Mouse (Mus musculus) embryonic facial prominence, embryonic 11.5 days (tissue): ENCODE measurements around the gene Zp2. TPM values are rescaled to one million over a fixed set of nuclear protein-coding genes. Genes with fewer than 3 reads are reported as not detected.

ENCODE experiments used
- ATAC-seq: fragments of 200-750 bp; cut with Nextera tagmentation; replicated peaks from 2 replicates; pipeline ENCODE4 v1.8.0; 2017; ENCODE audit warnings: low read depth; ENCODE audit not compliant: insufficient number of reproducible peaks, low FRiP score, low TSS enrichment
- DNase-seq: peaks from one replicate; pipeline ENCODE4 v3.0.0-alpha.2; 2015; ENCODE audit warnings: low spot score
- H3K27ac ChIP-seq: fragments of 300-500 bp; sonication (generic); replicated peaks from 2 replicates; pipeline ENCODE4 v1.5.1; 2014; ENCODE audit warnings: mild to moderate bottlenecking, low read depth, low read length, control low read depth
- H3K27me3 ChIP-seq: fragments of 300-500 bp; sonication (generic); 2 replicates; pipeline ENCODE4 v1.6.1; 2014; ENCODE audit warnings: mild to moderate bottlenecking, low read length, moderate library complexity, mixed read lengths; ENCODE audit not compliant: control insufficient read depth, insufficient read depth
- H3K36me3 ChIP-seq: fragments of 300-500 bp; sonication (generic); replicated peaks from 2 replicates; pipeline ENCODE4 v1.6.1; 2014; ENCODE audit warnings: low read depth, mild to moderate bottlenecking, low read length, moderate library complexity, mixed read lengths; ENCODE audit not compliant: control insufficient read depth, insufficient read depth
- H3K4me1 ChIP-seq: fragments of 300-500 bp; sonication (generic); 2 replicates; pipeline ENCODE4 v1.6.1; 2014; ENCODE audit warnings: low read length, mixed read lengths; ENCODE audit not compliant: control insufficient read depth, insufficient read depth
- H3K4me2 ChIP-seq: fragments of 300-500 bp; sonication (generic); 2 replicates; pipeline ENCODE4 v1.6.1; 2014; ENCODE audit warnings: low read depth, mild to moderate bottlenecking, control low read depth, low read length, moderate library complexity
- H3K4me3 ChIP-seq: fragments of 300-500 bp; sonication (generic); 2 replicates; pipeline ENCODE4 v1.5.1; 2014; ENCODE audit warnings: low read depth, low read length, control low read depth
- H3K9ac ChIP-seq: fragments of 300-500 bp; sonication (generic); replicated peaks from 2 replicates; pipeline ENCODE4 v1.6.1; 2014; ENCODE audit warnings: mild to moderate bottlenecking, control low read depth, low read length
- H3K9me3 ChIP-seq: fragments of 300-500 bp; sonication (generic); replicated peaks from 2 replicates; pipeline ENCODE4 v1.6.1; 2016; ENCODE audit warnings: mild to moderate bottlenecking, low read length, inconsistent platforms, mixed read lengths; ENCODE audit not compliant: control insufficient read depth
- WGBS: fragments of 180-500 bp; shearing (Covaris S2); extraction: QIAGEN DNeasy Blood & Tissue Kit; methylation state at CpG from one replicate; pipeline ENCODE4 v1.1.7; 2014; 5-methylcytosine and 5-hydroxymethylcytosine counted together
- polyA plus RNA-seq: library from polyadenylated mRNA; unstranded; fragments of >200 nt; fragmentation: Nextera tagmentation; extraction: Ambion mirVana; gene quantifications from 2 replicates; pipeline ENCODE4 v1.2.1, GENCODE M21; 2014

Zp2 gene
- polyA plus RNA-seq, 1 experiment from 2014 or later: not detected

DNA sequence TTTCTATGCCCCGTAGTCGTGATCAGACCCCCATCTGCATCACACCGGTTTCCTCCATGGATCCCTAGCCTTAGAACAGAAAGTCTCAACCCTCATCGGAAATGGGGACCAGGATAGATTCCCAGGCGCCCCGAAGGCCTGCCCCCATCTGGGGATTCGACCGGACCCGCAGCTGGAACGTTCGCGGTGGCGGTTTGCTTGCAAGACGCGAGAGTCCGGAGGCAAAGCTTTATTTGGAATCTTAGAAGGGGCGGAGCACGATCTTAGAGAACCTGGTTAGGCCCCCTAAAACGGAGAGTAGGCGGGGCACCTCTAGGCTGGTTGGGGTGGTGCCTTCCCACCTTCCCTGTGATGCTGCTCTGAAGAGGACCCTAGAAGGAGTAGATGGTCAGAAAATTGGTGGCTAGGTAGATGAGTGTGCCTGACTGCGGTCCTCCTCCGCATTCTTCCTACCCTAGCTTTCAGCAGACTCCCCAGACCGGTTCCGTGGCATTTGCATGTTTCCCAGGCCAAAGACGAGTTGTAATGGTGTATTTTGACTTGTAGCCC is 42.0 kb downstream of the Zp2 start:
- Histone ChIP-seq H3K36me3 (no peaks in the 10 kb centered on the region), H3K9ac (peak overlapping the region; percentile 58), H3K4me3 (peak overlapping the region; percentile 58), H3K4me1 (no peaks in the 10 kb centered on the region), H3K9me3 (no peaks in the 10 kb centered on the region), H3K27me3 (no peaks in the 10 kb centered on the region), H3K27ac (no peak overlapping the region), H3K4me2 (peak overlapping the region; percentile 87)
- WGBS: 2% methylated on average over 25 of the region's 25 CpGs
- 0 out of 2 replicates have a peak, but pooled peaks have one; percentile 51 for ATAC-seq
- peak; percentile 60 for DNase-seq

DNA sequence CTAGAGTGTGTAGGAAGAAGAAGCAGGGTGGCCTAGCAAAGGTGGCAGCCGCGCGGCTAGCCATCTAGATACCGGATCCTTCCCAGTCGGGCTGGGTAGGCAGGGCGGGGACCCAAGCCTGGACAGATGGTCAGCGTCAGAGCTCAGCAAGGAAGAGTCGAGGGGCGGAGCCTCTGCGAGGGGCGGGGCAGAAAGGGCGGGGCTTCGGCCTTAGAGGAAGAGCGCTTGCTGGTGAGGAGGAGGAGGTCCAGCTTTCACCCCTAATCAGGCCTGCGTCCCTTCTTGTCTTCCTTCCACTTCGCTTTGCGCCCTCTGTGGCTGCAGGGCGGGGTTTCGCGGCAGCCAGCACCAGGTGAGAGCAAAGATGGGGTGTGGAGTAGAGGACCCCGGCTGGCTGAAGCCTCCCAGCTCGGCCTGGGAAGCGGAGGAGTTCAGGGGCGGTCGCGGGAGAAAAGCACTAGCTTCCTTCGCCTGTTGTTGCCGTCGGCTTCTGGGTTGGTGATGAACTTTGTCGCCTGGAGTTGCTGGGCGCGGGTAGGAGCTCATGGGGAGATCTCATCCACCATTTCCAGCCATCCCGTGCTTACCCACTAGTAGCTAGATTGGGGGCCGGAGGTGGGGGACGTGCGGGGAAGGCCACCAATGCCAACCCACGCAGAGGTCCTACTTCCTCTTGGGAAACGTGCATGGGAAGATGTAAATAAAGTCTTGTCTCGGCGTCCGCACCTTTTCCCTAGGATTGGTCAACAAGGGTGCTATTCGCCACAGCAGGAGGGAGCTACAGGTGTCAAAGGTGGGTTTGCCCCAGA is 42.7 kb downstream of the Zp2 start, which contains the start of gene Tmem159:
Gene Tmem159, plus strand, starts transcription at position 190 of the 809 bp plus-strand sequence.
- Histone ChIP-seq H3K9ac (peak within 1 kb of the TSS; percentile 58), H3K27me3 (no peaks in the 10 kb centered on the region), H3K4me2 (peak within 1 kb of the TSS; percentile 87), H3K4me1 (no peaks in the 10 kb centered on the region), H3K4me3 (peak within 1 kb of the TSS; percentile 58), H3K36me3 (no peaks in the 10 kb centered on the region), H3K27ac (no peak within 1 kb of the TSS), H3K9me3 (no peaks in the 10 kb centered on the region)
- under 1% methylated on average over 42 of the region's 42 CpGs for WGBS
- peak; percentile 85 for ATAC-seq
- peak; percentile 90 for DNase-seq

DNA sequence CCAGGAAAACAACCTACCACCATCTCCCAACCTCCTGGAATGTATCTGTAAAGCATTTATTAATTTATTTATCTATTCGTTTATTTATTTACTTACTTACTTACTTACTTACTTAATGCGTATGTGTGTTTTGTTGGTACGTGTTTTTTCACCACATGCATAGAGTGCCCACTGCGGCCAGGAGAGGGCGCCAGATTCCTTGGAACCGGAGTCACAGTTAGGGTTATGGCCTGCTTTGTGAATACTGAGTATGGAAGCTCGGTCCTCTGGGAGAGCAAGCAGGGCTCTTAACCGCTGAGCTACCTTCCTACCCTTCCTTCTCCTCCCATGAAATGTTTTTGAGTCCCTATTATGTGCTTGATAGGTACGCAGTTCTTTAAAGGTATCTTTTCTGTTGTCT is 46.7 kb downstream of the Zp2 start:
- 19% methylated on average over 9 of the region's 9 CpGs for WGBS
- DNase-seq (peak; percentile 83), ATAC-seq (0 out of 2 replicates have a peak, but pooled peaks have one; percentile 51)
- Histone ChIP-seq H3K4me3 (no peak overlapping the region), H3K27ac (no peak overlapping the region), H3K27me3 (no peaks in the 10 kb centered on the region), H3K9ac (no peak overlapping the region), H3K4me1 (no peaks in the 10 kb centered on the region), H3K36me3 (no peaks in the 10 kb centered on the region), H3K4me2 (no peak overlapping the region), H3K9me3 (no peaks in the 10 kb centered on the region)

DNA sequence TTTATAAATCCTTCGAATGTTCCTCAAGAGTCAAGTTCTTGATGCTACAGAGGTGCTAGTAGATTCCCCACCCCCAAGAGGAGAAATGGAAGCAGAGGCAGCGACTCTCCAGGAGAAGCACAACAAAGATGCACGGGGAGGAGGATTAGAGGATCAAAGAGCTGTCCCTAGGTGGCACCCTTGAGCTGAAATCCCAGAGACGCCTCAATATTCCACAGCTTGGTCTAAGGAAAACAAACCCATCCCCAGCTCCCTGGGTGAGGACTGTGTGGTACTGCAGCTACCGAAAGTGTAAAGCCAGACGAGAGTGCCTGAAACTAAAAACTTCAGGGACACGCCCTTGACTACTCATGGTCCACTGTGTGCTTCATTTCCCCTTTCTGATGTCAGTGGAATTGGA is 47.2 kb downstream of the Zp2 start:
- no peak overlapping the region for H3K9ac ChIP-seq
- 7% methylated on average over 7 of the region's 7 CpGs for WGBS
- H3K36me3 ChIP-seq: no peaks in the 10 kb centered on the region
- no peak overlapping the region for H3K4me3 ChIP-seq
- peak; percentile 83 for DNase-seq
- ATAC-seq: no peak
- no peaks in the 10 kb centered on the region for H3K27me3 ChIP-seq
- H3K4me2 ChIP-seq: no peak overlapping the region
- no peaks in the 10 kb centered on the region for H3K9me3 ChIP-seq
- H3K27ac ChIP-seq: no peak overlapping the region
- no peaks in the 10 kb centered on the region for H3K4me1 ChIP-seq

DNA sequence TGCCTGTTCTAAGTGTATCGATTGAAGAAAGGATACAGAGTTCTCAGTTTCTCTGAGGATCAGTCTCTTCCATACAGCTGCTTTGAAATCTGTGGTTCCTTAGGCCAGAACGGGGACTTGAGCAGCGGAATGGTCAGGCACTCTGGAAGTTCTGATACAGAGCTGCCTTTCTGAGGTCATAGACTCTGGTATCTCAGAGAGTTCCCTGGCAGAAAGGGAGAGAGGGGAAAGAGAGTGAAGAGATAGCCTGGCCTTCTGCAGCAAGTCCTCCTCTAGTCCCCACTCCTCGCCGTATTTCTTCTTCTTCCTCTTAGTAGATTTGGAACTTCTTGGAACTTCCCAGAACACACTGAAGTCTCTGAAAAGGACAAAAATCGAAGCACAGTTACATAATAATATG is 49.9 kb downstream of the Zp2 start, which contains the start of gene Dnah3:
Gene Dnah3, minus strand, starts transcription at position 101 of the 400 bp plus-strand sequence.
- Histone ChIP-seq H3K4me2 (no peak within 1 kb of the TSS), H3K9me3 (no peaks in the 10 kb centered on the region), H3K4me3 (no peak within 1 kb of the TSS), H3K27me3 (no peaks in the 10 kb centered on the region), H3K4me1 (no peaks in the 10 kb centered on the region), H3K27ac (no peak within 1 kb of the TSS), H3K9ac (no peak within 1 kb of the TSS), H3K36me3 (no peaks in the 10 kb centered on the region)
- no peak for ATAC-seq
- WGBS: 85% methylated on average over 6 of the region's 6 CpGs
- no peak for DNase-seq

DNA sequence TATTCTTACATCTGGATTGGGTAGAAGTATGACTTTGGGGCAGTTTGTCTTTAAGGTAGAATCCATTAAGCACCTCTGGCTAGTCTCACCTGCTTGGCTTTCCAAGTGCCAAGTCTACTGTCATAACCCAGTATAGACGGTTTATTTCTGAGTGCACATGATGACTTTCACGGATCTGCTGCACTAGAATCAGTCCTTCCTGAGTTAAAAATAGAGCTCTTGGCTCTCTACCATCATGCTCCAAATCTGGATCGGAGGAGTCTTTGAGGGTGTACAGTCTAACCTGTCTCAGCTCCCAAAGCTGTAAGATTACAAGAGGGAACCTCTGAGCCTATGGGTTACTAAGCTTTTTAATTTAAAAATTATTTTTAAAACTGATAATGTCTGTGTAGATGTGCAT is 50.9 kb downstream of the Zp2 start:
- Histone ChIP-seq H3K4me3 (no peak overlapping the region), H3K9me3 (no peaks in the 10 kb centered on the region), H3K27ac (no peak overlapping the region), H3K27me3 (no peaks in the 10 kb centered on the region), H3K4me2 (no peak overlapping the region), H3K4me1 (no peaks in the 10 kb centered on the region), H3K9ac (no peak overlapping the region), H3K36me3 (no peaks in the 10 kb centered on the region)
- DNase-seq: no peak
- no peak for ATAC-seq
- 91% methylated on average over 3 of the region's 3 CpGs for WGBS

DNA sequence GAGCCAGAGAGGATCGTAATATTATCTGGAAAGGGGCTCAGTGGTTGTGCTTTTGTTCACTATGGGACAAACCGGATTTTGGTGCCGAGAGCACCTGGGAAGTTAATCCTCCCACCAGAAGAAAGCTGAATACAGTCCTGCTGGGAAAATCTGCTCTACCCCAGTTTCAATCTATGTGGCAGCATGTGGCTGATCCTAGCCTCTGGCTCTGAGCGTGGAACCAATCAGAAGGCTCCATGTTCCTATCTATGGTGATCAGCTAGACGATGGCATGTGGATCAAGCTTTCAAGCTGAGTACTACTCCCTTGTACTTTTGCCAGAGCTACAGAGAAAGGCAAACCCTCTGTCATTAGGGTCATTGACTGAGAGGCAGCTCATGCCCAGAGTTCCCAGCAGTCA is 52.1 kb downstream of the Zp2 start:
- no peaks in the 10 kb centered on the region for H3K9me3 ChIP-seq
- H3K4me1 ChIP-seq: no peaks in the 10 kb centered on the region
- no peak overlapping the region for H3K4me3 ChIP-seq
- 24% methylated on average over 5 of the region's 5 CpGs for WGBS
- H3K9ac ChIP-seq: no peak overlapping the region
- DNase-seq (peak; percentile 26), ATAC-seq (0 out of 2 replicates have a peak, but pooled peaks have one; percentile 42)
- H3K27ac ChIP-seq: no peak overlapping the region
- H3K4me2 ChIP-seq: no peak overlapping the region
- no peaks in the 10 kb centered on the region for H3K27me3 ChIP-seq
- no peaks in the 10 kb centered on the region for H3K36me3 ChIP-seq

DNA sequence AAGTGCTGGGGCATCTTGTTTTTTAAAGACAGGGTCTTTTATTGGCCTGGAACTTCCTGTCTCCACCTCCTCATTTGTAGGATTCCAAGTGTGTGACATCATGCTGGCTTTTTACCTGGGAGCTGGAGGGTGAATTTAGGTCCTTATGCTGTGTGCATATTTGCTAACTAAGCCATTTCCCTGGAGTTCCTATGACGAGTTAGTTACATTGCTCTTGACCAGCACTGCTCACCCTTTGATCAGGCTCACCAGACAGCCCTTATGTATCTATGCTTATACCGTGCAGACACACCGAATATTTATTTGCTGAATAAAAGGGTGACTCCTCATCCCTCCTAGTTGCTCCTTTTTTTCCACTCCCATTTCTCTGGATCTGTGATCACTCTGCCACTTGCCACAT is 64.9 kb downstream of the Zp2 start:
- 74% methylated on average over 3 of the region's 3 CpGs for WGBS
- no peak for ATAC-seq
- H3K4me1 ChIP-seq: no peaks in the 10 kb centered on the region
- H3K36me3 ChIP-seq: no peaks in the 10 kb centered on the region
- H3K27ac ChIP-seq: no peak overlapping the region
- DNase-seq: no peak
- H3K4me3 ChIP-seq: no peak overlapping the region
- no peak overlapping the region for H3K4me2 ChIP-seq
- H3K27me3 ChIP-seq: no peaks in the 10 kb centered on the region
- no peak overlapping the region for H3K9ac ChIP-seq
- no peaks in the 10 kb centered on the region for H3K9me3 ChIP-seq
